10 mouse cellular contexts compared by ENCODE assay signal in the genomic region with DNA sequence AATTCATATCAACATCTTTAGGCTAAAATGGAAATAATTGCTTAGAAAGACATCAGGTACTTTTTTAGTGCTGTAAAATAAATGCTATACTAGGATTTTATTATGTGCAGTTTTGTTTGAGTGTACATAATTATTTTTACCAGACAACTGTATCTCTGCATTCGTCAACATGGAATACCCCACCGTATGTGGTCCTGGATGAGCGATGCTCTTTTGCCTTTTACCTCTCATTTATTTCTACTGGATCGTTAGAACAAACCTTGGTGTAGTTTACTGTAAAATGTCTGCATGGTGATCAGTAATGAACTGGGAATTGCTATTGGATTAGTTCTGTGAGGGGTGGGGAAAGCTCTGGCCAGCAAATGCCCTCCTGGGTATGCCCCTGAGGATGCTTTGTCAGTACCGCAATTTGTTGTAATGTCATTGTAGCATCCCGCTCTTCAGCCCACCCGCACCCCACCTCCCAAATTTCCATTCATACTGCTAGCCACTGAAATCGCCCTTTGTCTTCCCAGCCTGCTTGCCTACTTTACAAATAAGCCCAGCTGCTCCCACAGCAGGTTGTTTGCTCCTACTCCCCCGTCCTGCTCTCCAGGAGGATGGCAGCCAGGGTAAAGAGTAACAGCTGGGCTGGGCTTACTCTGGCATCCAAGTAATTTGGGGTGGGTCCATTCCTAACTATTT. TPM values are rescaled to one million over a fixed set of nuclear protein-coding genes. Genes with fewer than 3 reads are reported as not detected.
DNase-seq lines count a peak whose midpoint lies in the region; ATAC-seq lines count a peak whose summit lies in the region.
"Had no signal": no experiment of that assay in that cellular context is flagged by ENCODE, and none has a peak within 500 bp of the region (broad histone marks: within the 10 kb centered on the region; RNA-seq: fewer than 3 reads in every experiment).

No protein-coding gene starts in this region.

- peak; percentile 87 for ATAC-seq in hindbrain, embryonic 14.5 days (ENCODE audit: low FRiP score)

- peak overlapping the region; percentile 42 for H3K4me2 ChIP-seq in hindbrain, embryonic 14.5 days (replicated peaks)
- H3K4me2 ChIP-seq: heart, embryonic 11.5 days had no signal

- peak overlapping the region; percentile 52 for H3K9ac ChIP-seq in hindbrain, embryonic 14.5 days

- H3K4me1 ChIP-seq in hindbrain, embryonic 14.5 days (replicated peaks; ENCODE audit: control insufficient read depth, insufficient read depth, low read length) = peaks cover 9% of the 10 kb centered on the region; the same call in 1 of the 2 replicates

- H3K36me3 ChIP-seq in hindbrain, embryonic 14.5 days (replicated peaks; ENCODE audit: control insufficient read depth, insufficient read depth) = no peaks in the 10 kb centered on the region

- DNase-seq in kidney, postnatal 10 days = peak; percentile 18
- no peak for DNase-seq in kidney, postnatal 14 days
- peak; percentile 37 for DNase-seq in embryo, embryonic 9.5 days (ENCODE audit: extremely low spot score)
- DNase-seq in hindbrain, embryonic 14.5 days (ENCODE audit: low spot score) = no peak
- DNase-seq in neural tube, embryonic 10.5 days (ENCODE audit: extremely low spot score, low spot score) = peak; percentile 27
- DNase-seq in heart, adult 9 months (ENCODE audit: low spot score in 2 of 2) = no peak
- DNase-seq in right cerebral cortex, postnatal 14 days = no peak
- DNase-seq in adrenal gland, adult 8-10 months = no peak
- DNase-seq: kidney, adult 11 months had no signal

- H3K4me3 ChIP-seq in hindbrain, embryonic 14.5 days (replicated peaks; ENCODE audit: low read length) = no peak overlapping the region; the same call in 1 of the 2 replicates

- WGBS in hindbrain, embryonic 14.5 days = 8% methylated on average over 9 of the region's 9 CpGs

- peak overlapping the region; percentile 67; the same call in 1 of the 2 replicates for H3K27ac ChIP-seq in hindbrain, embryonic 14.5 days

- no peaks in the 10 kb centered on the region for H3K27me3 ChIP-seq in hindbrain, embryonic 14.5 days (ENCODE audit: control insufficient read depth, insufficient read depth, low read length)

- no peaks in the 10 kb centered on the region for H3K9me3 ChIP-seq in hindbrain, embryonic 14.5 days (ENCODE audit: control insufficient read depth, low read length)

RNA-seq across cellular contexts. Expression of gene Sema3e, which starts 13.9 kb away (rescaled TPM):
- polyA plus RNA-seq in hindbrain, embryonic 14.5 days (2014; fragmentation: Nextera tagmentation; extraction: Ambion mirVana) = 5.5 TPM in 2 replicates
- 1 to 10 TPM in 1 of 4 experiments, under 1 TPM in 3; 0.45 to 1.5 (median 0.82) TPM for total RNA-seq in adrenal gland, adult 8-10 months (2022)

Comparison
In these comparisons a context has a peak if more than half of its experiments do, and no peak if none do; other contexts are left out.
1. DNase-seq: peak in kidney, postnatal 10 days (single experiment), embryo, embryonic 9.5 days (single experiment) and neural tube, embryonic 10.5 days (single experiment); none in kidney, postnatal 14 days (single experiment), hindbrain, embryonic 14.5 days (single experiment), heart, adult 9 months (0 of 2), right cerebral cortex, postnatal 14 days (single experiment) and adrenal gland, adult 8-10 months (single experiment).